Mouse (Mus musculus): ENCODE results near the gene Polr2j. TPM values are rescaled to one million over a fixed set of nuclear protein-coding genes. Genes with fewer than 3 reads are reported as not detected.

Polr2j gene
- 14.8 and 59.0 TPM in 2 replicates for polyA plus RNA-seq (2012; ENCODE audit: low replicate concordance)

GRCm38 (mm10) chr5:136115891-136116783 lies at the start of gene Polr2j:
Gene Polr2j, plus strand, starts transcription at chr5:136116631.

GRCm38 (mm10) chr5:136083669-136084107 lies 32.7 kb upstream of the Polr2j start, which contains the start of gene Rasa4:
Gene Rasa4, plus strand, starts transcription at chr5:136083916.

GRCm38 (mm10) chr5:136135571-136136291 lies 19.3 kb downstream of the Polr2j start, which contains the start of the genes Lrwd1 and Alkbh4:
Gene Lrwd1, minus strand, starts transcription at chr5:136136074.
Gene Alkbh4, plus strand, starts transcription at chr5:136136146.

GRCm38 (mm10) chr5:136170512-136171362 lies 54.3 kb downstream of the Polr2j start, which contains the start of gene Orai2:
Gene Orai2, minus strand, starts transcription at chr5:136170713.

Other genes with a start within 250 kb of the Polr2j start
- 1.8 TPM in 1 of 2 replicates, not detected in the other for gene Hspb1, start 228.7 kb upstream of the Polr2j start, polyA plus RNA-seq (2012; ENCODE audit: low replicate concordance)
- gene Ywhag, start 182.0 kb upstream of the Polr2j start, polyA plus RNA-seq (2012; ENCODE audit: low replicate concordance), result 78.6 and 114 TPM in 2 replicates
- 1.6 and 2.0 TPM in 2 replicates for gene Ssc4d, start 142.1 kb upstream of the Polr2j start, polyA plus RNA-seq (2012; ENCODE audit: low replicate concordance)
- not detected in 2 replicates for gene Zp3, start 136.5 kb upstream of the Polr2j start, polyA plus RNA-seq (2012; ENCODE audit: low replicate concordance)
- gene Dtx2, start 121.8 kb upstream of the Polr2j start, polyA plus RNA-seq (2012; ENCODE audit: low replicate concordance), result 46.6 and 52.9 TPM in 2 replicates
- 0.10 TPM in 1 of 2 replicates, not detected in the other for gene Upk3b, start 78.1 kb upstream of the Polr2j start, polyA plus RNA-seq (2012; ENCODE audit: low replicate concordance)
- not detected in 2 replicates for gene Upk3bl, start 62.1 kb upstream of the Polr2j start, polyA plus RNA-seq (2012; ENCODE audit: low replicate concordance)
- 24.3 and 31.9 TPM in 2 replicates for gene Rasa4, start 32.7 kb upstream of the Polr2j start, polyA plus RNA-seq (2012; ENCODE audit: low replicate concordance)
- 48.0 and 50.0 TPM in 2 replicates for gene Lrwd1, start 19.4 kb downstream of the Polr2j start, polyA plus RNA-seq (2012; ENCODE audit: low replicate concordance)
- gene Alkbh4, start 19.5 kb downstream of the Polr2j start, polyA plus RNA-seq (2012; ENCODE audit: low replicate concordance), result 37.0 and 70.1 TPM in 2 replicates
- gene Orai2, start 54.1 kb downstream of the Polr2j start, polyA plus RNA-seq (2012; ENCODE audit: low replicate concordance), result 93.8 and 109 TPM in 2 replicates
- 7.6 and 33.4 TPM in 2 replicates for gene Prkrip1, start 82.3 kb downstream of the Polr2j start, polyA plus RNA-seq (2012; ENCODE audit: low replicate concordance)
- 50.0 and 111 TPM in 2 replicates for gene Sh2b2, start 129.9 kb downstream of the Polr2j start, polyA plus RNA-seq (2012; ENCODE audit: low replicate concordance)